Mouse (Mus musculus): ENCODE results near the gene Cope.

The Cope gene

GRCm38 (mm10) chr8:70309311-70309710 lies 7.0 kb downstream of the Cope start:
- in situ Hi-C loops (cut with MboI, MseI), result no loop called here

GRCm38 (mm10) chr8:70313399-70313798 lies 11.1 kb downstream of the Cope start:
- in situ Hi-C loops (cut with MboI, MseI), result no loop called here

- in situ Hi-C loops (cut with MboI, MseI), result no loop called here
Measured at GRCm38 (mm10) chr8:70315624-70316510, 13.5 kb downstream of the Cope start, which contains the start of gene Cers1. Cers1 (plus strand) TSS chr8:70315775.

- in situ Hi-C loops (cut with MboI, MseI), result no loop called here
Measured at GRCm38 (mm10) chr8:70316511-70317504, 14.5 kb downstream of the Cope start.

GRCm38 (mm10) chr8:70317872-70318271 lies 15.6 kb downstream of the Cope start:
- in situ Hi-C loops (cut with MboI, MseI), result no loop called here

GRCm38 (mm10) chr8:70323716-70324115 lies 21.4 kb downstream of the Cope start:
- in situ Hi-C loops (cut with MboI, MseI), result no loop called here

GRCm38 (mm10) chr8:70327512-70327911 lies 25.2 kb downstream of the Cope start:
- in situ Hi-C loops (cut with MboI, MseI), result no loop called here

- in situ Hi-C loops (cut with MboI, MseI), result no loop called here
Measured at GRCm38 (mm10) chr8:70329124-70329834, 27.0 kb downstream of the Cope start, which contains the start of gene Gdf1. Gdf1 (plus strand) TSS chr8:70329817.

GRCm38 (mm10) chr8:70329835-70330740 lies 27.8 kb downstream of the Cope start:
- in situ Hi-C loops (cut with MboI, MseI), result no loop called here

- in situ Hi-C loops (cut with MboI, MseI), result no loop called here
Measured at GRCm38 (mm10) chr8:70330741-70331364, 28.5 kb downstream of the Cope start.

- in situ Hi-C loops (cut with MboI, MseI), result no loop called here
Measured at GRCm38 (mm10) chr8:70331526-70331925, 29.2 kb downstream of the Cope start.

- in situ Hi-C loops (cut with MboI, MseI), result no loop called here
Measured at GRCm38 (mm10) chr8:70332070-70332877, 30.0 kb downstream of the Cope start.

- in situ Hi-C loops (cut with MboI, MseI), result no loop called here
Measured at GRCm38 (mm10) chr8:70332878-70333202, 30.5 kb downstream of the Cope start.

GRCm38 (mm10) chr8:70338931-70339330 lies 36.6 kb downstream of the Cope start:
- in situ Hi-C loops (cut with MboI, MseI), result no loop called here

GRCm38 (mm10) chr8:70340659-70341058 lies 38.3 kb downstream of the Cope start:
- in situ Hi-C loops (cut with MboI, MseI), result no loop called here

- in situ Hi-C loops (cut with MboI, MseI), result no loop called here
Measured at GRCm38 (mm10) chr8:70342007-70342406, 39.7 kb downstream of the Cope start.

- in situ Hi-C loops (cut with MboI, MseI), result no loop called here
Measured at GRCm38 (mm10) chr8:70343076-70343475, 40.8 kb downstream of the Cope start.

GRCm38 (mm10) chr8:70343696-70344095 lies 41.4 kb downstream of the Cope start:
- in situ Hi-C loops (cut with MboI, MseI), result no loop called here

- in situ Hi-C loops (cut with MboI, MseI), result no loop called here
Measured at GRCm38 (mm10) chr8:70344279-70344678, 42.0 kb downstream of the Cope start.

Measured in T-helper 17 cell (primary cell).